22 mouse cellular contexts compared by ENCODE assay signal in the genomic region with DNA sequence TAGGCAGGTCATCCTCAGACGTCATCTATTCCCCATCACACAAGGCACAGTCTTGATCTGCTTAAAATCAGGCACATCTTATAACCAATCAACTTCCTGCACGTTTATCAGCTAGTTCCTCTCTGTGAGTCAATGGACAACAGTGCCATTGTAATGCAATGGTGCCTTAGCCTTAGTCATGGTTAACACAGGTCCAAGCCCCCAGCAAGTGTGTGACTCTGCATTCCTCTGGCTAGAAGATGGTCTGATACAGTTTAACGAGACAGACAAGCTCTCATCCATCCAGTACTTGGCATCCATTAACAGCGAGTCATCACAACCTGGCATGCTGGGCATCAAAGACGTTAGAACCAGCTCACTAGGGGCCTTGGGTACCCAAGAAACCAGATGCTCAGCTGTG.
DNase-seq lines count a peak whose midpoint lies in the region; ATAC-seq and TF ChIP-seq lines count a peak whose summit lies in the region.
"Had no signal": no experiment of that assay in that cellular context is flagged by ENCODE, and none has a peak within 500 bp of the region (broad histone marks: within the 10 kb centered on the region; RNA-seq: fewer than 3 reads in every experiment).

No protein-coding gene starts in this region.

- no peak for TF ChIP-seq POLR2A in lung, adult 2 months (IDR thresholded peaks at IDR 0.05; ENCODE audit: borderline replicate concordance, extremely low read depth, low read depth, low read length)

- WGBS in lung, adult 2 months = 63% methylated on average over 5 of the region's 5 CpGs

- ATAC-seq in common myeloid progenitor, adult 5-6 weeks (replicated peaks; ENCODE audit: low read depth, poor library complexity, severe bottlenecking) = peak; percentile 61
- peak; percentile 63 for ATAC-seq in megakaryocyte progenitor cell, adult 5-6 weeks (replicated peaks; ENCODE audit: poor library complexity)

- peaks cover 22% of the 10 kb centered on the region for H3K4me1 ChIP-seq in lung, adult 2 months (ENCODE audit: control insufficient read depth, insufficient read depth, low read length)

- no peak for TF ChIP-seq CTCF in lung, adult 2 months (IDR thresholded peaks at IDR 0.05; ENCODE audit: insufficient read depth, low read length)

- H3K4me3 ChIP-seq in lung, adult 2 months (replicated peaks; ENCODE audit: extremely low read depth, low read depth, low read length) = no peak overlapping the region
- H3K4me3 ChIP-seq: embryonic facial prominence, embryonic 12.5 days; erythroblast, embryonic 14.5 days; heart, embryonic 12.5 days; layer of hippocampus, adult 2 months; limb, embryonic 15.5 days; liver, embryonic 15.5 days; midbrain, embryonic 13.5 days; neural tube, embryonic 13.5 days had no signal

- peak; percentile 55 for DNase-seq in heart, adult 11 months
- DNase-seq in heart, postnatal 4 days = no peak
- DNase-seq in ES-CJ7 (ENCODE audit: low read depth, low spot score) = peak; percentile 42
- no peak for DNase-seq in cerebellum, adult 9-10 months
- no peak for DNase-seq in lung, adult 2 months
- DNase-seq: adrenal gland, postnatal 36 days; B cell, adult 2 months; cerebellum, adult 9-11 months; heart, adult 18-20 months; heart, postnatal 10 days; kidney, adult 8-10 months; kidney, postnatal 14 days had no signal

Comparison
In these comparisons a context has a peak if more than half of its experiments do, and no peak if none do; other contexts are left out.
1. DNase-seq: peak in heart, adult 11 months (single experiment) and ES-CJ7 (single experiment); none in heart, postnatal 4 days (single experiment), cerebellum, adult 9-10 months (single experiment) and lung, adult 2 months (single experiment).